Mouse (Mus musculus) monocyte, adult 2 months (primary cell): ENCODE measurements around the gene Csad.

Source experiments
- DNase-seq, 2 experiments: peaks; one replicate each; pipeline ENCODE4 v3.0.0; 2022; ENCODE audit warnings: low spot score in 2 of 2, low read depth in 1 of 2

The Csad gene

DNA sequence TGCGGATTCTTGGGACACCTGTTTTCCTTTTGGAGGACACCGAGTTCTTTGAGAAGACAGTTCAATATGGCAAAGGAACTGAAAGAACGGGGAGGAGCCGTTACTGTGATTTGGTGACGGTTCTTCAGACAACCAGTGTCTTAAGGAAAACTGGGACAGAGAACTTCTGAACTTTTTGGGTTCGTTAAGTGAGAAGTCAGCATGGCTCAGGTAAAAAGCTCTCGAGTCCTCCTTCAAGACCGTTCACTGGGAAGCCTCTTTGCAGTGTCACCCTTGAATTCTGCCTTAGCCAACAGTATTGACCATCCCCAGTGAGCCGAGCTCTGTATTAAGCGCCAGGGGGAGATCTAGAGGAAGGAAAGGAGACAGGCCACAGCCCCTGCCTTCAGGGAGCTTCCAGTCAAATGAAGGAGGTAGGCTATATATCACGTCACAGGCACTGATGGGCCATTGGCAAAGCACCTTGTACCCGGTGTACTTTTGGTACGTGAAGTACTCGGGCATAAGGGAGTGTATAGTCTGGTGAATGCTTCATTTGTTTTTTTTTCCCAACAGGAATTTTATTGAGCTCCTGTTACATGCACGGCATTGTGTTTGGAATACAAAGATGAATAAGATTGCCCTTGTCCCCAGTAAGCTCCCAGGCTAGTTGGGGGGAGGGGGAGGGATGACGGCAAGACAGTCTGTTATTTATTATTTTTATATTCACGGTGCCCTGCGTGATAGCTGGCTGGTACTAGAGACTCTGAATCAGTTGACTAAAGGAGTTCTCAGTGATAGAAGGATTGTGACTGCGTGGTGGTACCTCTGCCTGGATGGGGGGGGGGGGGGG, at the start of gene Csad:
Gene Csad, minus strand, starts transcription at position 51 of the 832 bp plus-strand sequence.
- no peak for DNase-seq

GRCm38 (mm10) chr15:102250521-102250920, 46.0 kb upstream of the Csad start:
- no peak for DNase-seq

- DNase-seq, result no peak
Measured at GRCm38 (mm10) chr15:102249967-102250366, 45.4 kb upstream of the Csad start.

DNA sequence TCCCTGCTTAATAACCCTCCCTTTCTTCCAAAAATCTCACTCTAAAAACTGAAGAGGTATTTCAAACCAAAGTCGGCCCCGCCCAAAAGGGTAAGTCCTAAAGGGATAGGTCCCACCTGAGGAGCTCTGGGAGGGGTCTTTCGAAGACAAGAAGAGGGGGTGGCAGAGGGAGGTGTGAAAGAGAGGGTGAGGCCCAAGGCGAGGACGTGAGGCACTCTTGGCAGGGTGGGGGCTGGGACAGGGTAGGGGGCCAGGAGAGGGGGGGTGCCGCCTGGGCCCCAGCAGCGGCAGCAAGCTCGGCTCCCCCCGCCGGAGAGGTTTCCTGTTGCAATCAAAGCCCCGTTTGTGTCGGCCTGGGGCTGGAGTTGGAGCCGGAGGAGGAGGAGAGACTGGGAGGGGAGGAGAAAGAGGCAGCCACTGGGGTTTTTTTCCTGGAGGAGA, 44.7 kb upstream of the Csad start:
- no peak for DNase-seq

DNA sequence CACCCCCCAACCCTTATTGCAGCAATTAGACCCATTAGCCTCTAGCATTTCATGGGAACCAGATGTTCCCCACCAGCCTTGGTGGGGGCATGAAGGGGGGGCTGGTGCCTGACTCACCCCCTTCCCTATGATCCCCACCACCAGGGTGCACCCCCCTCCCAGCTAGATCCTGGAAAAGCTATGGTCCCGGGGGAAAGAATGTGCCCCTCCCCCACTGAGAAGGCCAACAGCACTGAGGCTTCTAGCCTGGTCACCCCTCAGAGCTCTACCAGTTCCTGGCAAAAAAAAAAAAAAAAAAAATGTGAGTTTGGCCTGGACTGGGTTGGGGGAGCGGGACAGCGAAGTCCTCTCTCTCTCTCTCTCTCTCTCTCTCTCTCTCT, 44.3 kb upstream of the Csad start:
- no peak for DNase-seq

GRCm38 (mm10) chr15:102248131-102248811, 43.7 kb upstream of the Csad start:
- no peak for DNase-seq

DNA sequence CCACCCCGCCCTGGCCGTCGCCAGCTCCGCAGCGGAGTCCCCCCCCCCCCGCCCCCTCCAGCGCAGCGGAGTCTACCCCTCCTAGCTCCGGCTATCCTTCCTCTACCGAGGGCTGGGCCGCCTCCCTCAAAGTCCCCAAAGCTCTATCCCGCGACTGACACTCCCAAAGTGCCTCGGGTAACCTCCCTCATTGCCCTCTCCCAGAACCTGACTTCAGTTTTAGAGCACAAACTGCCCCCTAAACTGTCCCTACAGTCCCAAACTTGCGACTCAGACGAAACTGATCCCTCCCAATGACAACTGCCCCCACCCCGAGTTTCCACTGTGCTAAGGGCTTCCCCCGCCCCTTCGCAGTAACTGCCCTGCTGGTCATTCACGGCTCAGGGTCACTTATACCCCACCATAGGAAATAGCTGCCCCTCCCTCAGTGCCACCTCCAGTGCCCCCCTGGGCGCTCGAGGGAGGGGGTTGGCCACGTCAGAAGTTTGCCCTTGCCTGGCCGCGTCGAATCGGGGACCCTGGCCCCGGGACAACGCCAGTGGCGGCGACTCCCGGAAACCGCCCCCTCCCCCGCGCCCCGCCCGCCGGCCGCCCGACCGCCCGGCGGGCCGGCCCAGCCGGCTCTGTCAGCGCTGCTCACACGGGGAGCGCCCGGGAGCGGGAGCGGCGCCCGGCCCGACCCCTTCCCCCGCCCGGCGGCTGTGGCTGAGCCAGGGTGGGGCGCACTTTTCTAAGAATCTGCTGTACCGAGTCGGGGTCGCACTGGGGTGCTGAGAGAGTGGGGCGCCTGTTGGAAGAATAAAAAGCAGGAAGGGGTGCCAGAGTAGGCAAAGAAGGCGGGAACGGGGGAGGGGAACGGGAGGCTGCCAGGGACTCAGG, 43.0 kb upstream of the Csad start:
- DNase-seq, result peak in 1 of 2 experiments; percentile 60

GRCm38 (mm10) chr15:102246866-102247251, 42.3 kb upstream of the Csad start:
- DNase-seq, result peak in 1 of 2 experiments; percentile 78

GRCm38 (mm10) chr15:102245891-102246741, 41.6 kb upstream of the Csad start:
- peak in 1 of 2 experiments; percentile 65 for DNase-seq

DNA sequence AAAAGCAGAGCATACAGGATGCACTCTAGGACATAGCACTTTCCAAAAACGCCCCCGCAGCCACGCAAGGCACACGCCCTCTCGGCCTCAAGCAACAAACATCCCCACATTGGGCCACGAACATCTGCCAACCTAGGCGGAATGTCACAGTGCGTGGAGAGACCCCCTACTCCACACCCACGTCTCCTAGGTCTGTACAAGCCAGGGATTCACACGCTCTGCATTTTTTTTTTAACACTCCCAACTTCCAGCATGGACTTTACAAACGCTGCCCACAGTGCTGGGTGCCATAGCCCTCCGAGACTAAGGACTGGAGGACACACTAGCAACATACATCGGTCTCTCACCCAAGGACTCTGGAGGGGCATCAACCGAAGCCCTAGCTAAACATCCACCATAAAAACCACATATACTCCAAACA, 40.9 kb upstream of the Csad start:
- no peak for DNase-seq

DNA sequence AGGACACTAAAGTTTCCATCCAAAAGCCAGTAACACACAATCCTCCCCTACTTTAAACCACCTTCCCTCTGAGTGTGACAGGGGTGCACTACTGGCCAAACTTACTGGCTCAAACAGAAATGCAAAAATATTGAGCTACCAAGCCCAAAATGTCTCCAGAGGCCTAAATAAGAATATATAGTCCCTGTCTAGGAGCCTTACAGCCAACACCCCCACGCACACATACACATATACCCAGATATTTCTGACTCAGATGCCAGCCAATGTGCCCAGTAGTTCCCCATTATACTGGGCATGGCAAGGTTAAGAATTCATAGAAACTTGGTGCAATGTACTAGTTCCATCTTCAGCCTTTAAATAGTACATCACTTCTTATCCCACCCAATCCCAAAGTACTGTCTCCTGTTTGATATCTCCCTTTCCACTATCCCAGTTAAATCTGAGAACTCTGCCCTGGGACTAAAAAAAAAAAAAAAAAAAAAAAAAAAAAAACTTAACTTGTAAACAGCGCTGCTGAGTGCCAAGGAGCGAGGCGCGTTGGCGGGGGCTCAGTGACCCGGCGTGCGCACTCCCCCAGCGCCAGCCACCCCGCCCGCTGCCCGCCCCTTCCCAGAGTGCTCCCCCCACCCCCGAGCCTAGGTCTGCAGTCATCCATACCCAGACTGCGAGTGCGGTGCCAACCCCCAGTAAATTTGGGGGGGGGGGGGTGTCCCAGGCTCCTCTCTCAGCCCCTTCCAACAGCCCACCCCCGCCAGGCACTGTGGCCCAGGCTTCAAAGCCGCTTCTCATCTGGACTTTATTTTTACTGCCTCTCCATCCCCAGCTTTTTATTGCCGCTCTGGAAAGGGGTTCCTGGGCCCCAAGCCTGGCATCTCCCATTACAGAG, 40.0 kb upstream of the Csad start:
- DNase-seq, result no peak

DNA sequence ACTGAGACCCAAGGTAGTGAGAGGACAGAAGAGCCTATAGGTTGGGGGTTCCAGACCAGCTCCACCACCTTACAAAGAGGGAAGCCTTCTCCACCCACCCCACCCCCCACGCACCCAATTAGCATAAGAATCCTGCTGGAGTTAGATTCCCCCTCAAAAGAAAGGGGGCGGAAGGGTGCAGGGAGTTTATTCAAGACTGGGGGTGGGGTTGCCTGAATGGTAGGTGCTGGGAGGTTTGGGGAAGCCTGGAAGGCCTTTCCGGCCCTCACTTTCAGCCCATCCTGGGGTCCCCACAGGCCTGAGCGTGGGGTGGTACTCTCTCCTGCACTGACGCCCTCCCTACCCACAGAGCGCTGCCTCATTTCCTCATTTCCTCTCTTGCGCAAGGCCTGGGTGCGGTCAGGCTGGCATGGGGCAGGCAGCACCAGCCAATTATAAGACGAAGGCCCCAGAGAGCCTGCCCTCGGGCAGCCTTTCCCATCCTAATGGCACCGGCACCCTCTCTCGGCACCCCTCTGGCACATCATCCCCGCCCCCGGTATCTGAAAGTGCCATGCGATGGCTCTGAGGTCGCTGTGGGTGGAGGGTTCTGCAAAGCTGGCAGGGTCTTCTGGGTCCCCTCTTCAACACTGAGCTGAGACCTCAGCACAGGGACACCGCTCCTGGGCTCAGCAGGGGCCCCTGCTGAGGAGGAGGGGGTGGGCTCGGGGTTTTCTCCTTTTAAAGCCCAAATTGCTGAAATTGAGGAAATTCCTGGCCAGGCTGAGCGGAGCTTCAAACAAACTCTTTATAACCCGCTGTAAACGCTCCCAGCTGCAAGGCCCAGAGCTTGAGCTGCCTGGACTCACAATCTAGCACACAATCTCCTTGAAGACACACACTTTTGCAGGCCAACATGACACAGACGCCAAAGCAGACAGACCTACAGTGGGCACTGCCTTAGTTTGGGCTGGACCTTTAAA, 39.0 kb upstream of the Csad start:
- peak; percentile 84 to 87 for DNase-seq

DNA sequence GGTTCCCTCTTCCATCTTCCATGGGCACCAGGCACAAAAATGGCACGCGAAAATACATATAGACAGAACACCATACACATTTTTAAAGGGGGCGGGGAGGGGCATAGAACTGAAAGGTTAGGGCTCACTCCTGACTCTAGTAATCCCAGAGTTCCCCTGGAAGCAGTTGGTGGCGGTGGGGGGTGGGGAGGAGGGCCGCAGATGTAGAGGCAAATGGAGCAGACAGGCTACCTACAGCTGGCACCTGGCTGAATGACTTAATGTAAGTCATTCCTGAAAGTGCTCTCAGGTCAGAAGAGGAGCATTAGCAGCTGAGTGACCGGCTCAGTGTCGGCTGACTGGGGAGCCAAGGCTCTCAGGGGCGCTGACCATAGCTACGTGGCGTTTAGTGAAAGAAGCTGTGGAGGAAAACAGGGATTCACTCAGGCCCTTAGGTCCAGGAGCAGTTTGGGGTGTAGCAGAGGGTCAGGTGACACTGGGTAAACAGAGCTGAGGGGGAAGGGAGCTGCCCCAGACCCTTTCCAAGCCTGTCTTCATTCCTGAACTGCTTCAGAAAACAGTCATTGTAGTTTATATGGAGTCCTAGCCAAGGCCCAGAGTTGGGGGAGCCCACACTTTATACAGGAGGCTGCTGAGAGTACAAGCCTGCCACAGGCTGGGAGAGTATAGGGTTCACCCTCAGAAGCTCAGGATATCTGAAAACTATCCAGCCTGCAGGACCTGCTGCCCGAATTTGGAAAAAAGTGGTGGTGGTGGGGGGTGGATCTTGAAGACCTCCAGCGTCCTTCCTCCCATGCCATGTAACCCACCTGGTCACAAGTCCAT, 38.1 kb upstream of the Csad start:
- no peak for DNase-seq

- DNase-seq, result no peak
Measured at GRCm38 (mm10) chr15:102240607-102241006, 36.1 kb upstream of the Csad start.

DNA sequence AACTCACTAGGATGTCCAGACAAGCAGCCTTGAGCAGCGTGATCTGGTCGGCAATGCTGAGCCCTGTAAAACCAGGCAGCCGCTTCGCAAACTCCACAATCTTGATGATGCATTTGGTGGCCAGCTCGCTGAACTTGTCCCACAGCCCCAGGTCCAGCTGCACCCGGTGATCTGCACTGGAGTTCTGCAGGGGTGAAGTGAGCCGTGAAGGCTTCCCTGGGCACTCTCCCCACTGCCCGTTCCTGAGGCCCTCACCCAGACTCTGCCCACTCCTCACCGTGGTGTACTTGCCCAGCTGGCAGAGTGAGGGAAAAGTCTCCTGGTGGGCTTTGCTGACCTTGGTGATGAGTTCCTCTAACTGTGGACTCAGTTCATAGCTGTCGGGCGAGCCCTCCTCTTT, 35.3 kb upstream of the Csad start:
- no peak for DNase-seq

DNA sequence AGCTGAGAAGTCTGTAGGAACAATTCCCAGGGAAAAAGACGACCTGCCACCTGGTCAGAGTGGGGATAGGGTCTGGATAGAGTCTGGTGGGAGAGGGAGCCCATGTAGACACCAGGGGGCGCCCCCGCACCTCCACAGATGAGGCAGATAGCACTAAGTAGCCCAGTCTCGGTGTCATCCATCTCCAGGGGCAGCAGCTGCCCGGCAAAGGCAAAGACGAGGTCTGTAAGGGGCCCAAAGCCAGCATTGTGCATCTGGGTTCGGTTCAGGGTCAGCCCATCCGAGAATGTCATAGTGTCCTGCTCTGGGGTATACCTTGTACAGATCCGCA, 34.7 kb upstream of the Csad start:
- peak in 1 of 2 experiments; percentile 65 for DNase-seq

- DNase-seq, result no peak
Measured at GRCm38 (mm10) chr15:102238543-102239259, 34.2 kb upstream of the Csad start.
